Mouse (Mus musculus): ENCODE data around the gene Coro7. TPM values are rescaled to one million over a fixed set of nuclear protein-coding genes. Genes with fewer than 3 reads are reported as not detected.

Gene Coro7
- polyA plus RNA-seq, 1 experiment from 2014 or later, result 10.3 TPM

DNA sequence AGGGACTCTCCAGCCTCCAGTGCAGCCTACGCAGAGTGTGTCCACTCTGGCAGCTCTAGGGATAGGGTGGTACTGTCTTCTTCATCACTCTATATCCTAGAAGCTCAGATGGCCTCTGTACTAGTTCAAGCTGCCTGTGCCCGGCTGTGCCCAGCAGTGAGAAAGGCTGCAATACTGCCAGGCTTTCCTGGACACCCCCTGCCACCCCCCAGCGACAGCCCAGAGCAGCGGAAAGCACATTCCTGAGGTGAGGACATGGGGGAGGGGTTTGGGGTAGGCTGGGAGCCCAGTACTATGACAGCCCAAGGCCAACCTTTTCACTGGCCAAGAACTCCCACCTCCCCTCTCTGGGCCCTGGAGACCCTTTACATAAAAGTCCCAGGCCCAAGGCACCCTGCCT lies 43.8 kb downstream of the Coro7 start:
- H3K9me3 ChIP-seq (ENCODE audit: low read length), result no peaks in the 10 kb centered on the region
- no peak overlapping the region for H3K4me2 ChIP-seq (ENCODE audit: low read depth, low read length)
- peaks cover 38% of the 10 kb centered on the region for H3K36me3 ChIP-seq (replicated peaks; ENCODE audit: insufficient read depth, low read length)
- peaks cover 14% of the 10 kb centered on the region for H3K4me1 ChIP-seq (ENCODE audit: insufficient read depth)
- DNase-seq (no peak), ATAC-seq (no peak)
- H3K27ac ChIP-seq (ENCODE audit: low read depth), result no peak overlapping the region
- TF ChIP-seq CTCF (IDR thresholded peaks at IDR 0.05; ENCODE audit: low read depth) (no peak), EP300 (IDR thresholded peaks at IDR 0.05; ENCODE audit: low read depth) (no peak)
- no peaks in the 10 kb centered on the region for H3K27me3 ChIP-seq (ENCODE audit: insufficient read depth, low read length)
- no peak overlapping the region for H3K9ac ChIP-seq (replicated peaks)
- WGBS (ENCODE audit: insufficient replicate concordance), result 82% methylated on average over 4 of the region's 4 CpGs
- H3K4me3 ChIP-seq (ENCODE audit: low read depth, low read length), result no peak overlapping the region

DNA sequence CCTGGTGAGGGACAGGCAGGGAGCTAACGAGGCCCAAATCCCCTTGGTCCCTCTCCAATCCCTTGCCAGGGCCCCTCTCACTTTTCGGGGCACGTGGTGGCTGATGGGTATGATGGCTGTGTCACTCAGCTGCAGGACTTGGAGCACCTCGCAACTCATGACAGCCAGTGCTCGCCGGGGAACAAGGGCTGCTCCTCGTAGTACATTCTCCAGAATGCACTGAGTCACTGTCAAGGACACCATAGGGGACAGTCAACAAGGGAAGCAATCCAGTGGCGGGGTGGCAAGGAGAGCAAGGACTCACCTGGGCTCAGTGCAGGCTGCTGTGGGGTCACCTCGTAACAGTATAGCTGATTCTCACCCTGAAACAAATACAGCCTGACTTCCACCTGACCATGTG lies 44.9 kb downstream of the Coro7 start:
- DNase-seq, result no peak

DNA sequence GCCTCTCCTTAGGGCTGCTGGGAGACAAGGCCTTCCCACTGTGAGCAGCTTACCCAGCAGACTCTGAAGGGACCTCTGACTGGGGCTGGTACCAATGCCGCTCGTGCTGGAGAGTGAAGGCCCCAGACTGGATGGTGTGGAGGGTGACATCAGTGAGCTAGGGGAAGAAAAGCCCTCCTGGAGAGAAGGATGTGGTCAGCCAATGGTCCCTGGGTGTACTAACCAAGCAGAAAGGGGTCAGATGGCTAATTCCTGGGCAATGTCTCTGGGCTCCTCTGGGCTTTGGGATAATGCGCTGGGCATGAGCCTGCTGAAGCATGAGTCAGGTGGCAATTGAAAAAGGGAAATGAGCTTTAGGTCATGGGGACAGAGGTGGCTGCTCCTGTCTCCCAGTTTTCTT lies 45.9 kb downstream of the Coro7 start:
- Histone ChIP-seq H3K27me3 (ENCODE audit: insufficient read depth, low read length) (no peaks in the 10 kb centered on the region), H3K4me1 (ENCODE audit: insufficient read depth) (no peaks in the 10 kb centered on the region), H3K27ac (ENCODE audit: low read depth) (no peak overlapping the region), H3K36me3 (replicated peaks; ENCODE audit: insufficient read depth, low read length) (peaks cover 53% of the 10 kb centered on the region), H3K9ac (replicated peaks) (no peak overlapping the region), H3K4me2 (ENCODE audit: low read depth, low read length) (no peak overlapping the region), H3K4me3 (ENCODE audit: low read depth, low read length) (no peak overlapping the region), H3K9me3 (ENCODE audit: low read length) (no peaks in the 10 kb centered on the region)
- 93% methylated on average over 3 of the region's 3 CpGs for WGBS (ENCODE audit: insufficient replicate concordance)
- no peak for TF ChIP-seq CTCF (IDR thresholded peaks at IDR 0.05; ENCODE audit: low read depth)
- TF ChIP-seq EP300 (IDR thresholded peaks at IDR 0.05; ENCODE audit: low read depth), result no peak
- no peak for DNase-seq
- no peak for ATAC-seq

More for the DNA sequence above, 44.9 kb downstream of the Coro7 start:
- no peak for ATAC-seq
- no peak overlapping the region for H3K27ac ChIP-seq (ENCODE audit: low read depth)
- no peak overlapping the region for H3K4me2 ChIP-seq (ENCODE audit: low read depth, low read length)
- no peak overlapping the region for H3K4me3 ChIP-seq (ENCODE audit: low read depth, low read length)
- WGBS (ENCODE audit: insufficient replicate concordance), result 79% methylated on average over 9 of the region's 9 CpGs
- peaks cover 47% of the 10 kb centered on the region for H3K36me3 ChIP-seq (replicated peaks; ENCODE audit: insufficient read depth, low read length)
- TF ChIP-seq CTCF (IDR thresholded peaks at IDR 0.05; ENCODE audit: low read depth) (no peak), EP300 (IDR thresholded peaks at IDR 0.05; ENCODE audit: low read depth) (no peak)
- H3K27me3 ChIP-seq (ENCODE audit: insufficient read depth, low read length), result no peaks in the 10 kb centered on the region
- H3K9me3 ChIP-seq (ENCODE audit: low read length), result no peaks in the 10 kb centered on the region
- peaks cover 3% of the 10 kb centered on the region; the same call in 1 of the 2 replicates for H3K4me1 ChIP-seq (ENCODE audit: insufficient read depth)
- no peak overlapping the region for H3K9ac ChIP-seq (replicated peaks)

DNA sequence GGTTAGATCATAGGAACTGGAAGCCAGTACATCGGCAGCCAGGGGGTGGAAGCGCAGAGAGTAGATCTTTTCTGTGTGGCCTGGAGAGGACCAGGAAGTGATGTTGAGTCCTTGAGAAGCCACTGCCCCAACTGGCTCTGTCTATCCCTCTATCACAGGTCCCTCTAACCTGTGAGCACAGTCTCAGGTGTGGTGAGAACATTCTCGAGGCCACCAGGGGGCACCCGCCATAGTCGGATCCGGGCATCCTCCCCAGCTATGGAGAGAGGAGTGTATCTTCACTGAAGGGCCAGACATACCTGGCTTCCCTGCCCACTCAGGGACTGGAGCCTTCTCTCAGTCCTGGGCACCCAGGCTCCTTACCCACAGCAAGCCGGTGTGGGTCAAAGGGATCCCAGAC lies 47.5 kb downstream of the Coro7 start:
- Histone ChIP-seq H3K9me3 (ENCODE audit: low read length) (no peaks in the 10 kb centered on the region), H3K27me3 (ENCODE audit: insufficient read depth, low read length) (no peaks in the 10 kb centered on the region), H3K9ac (replicated peaks) (no peak overlapping the region), H3K4me2 (ENCODE audit: low read depth, low read length) (no peak overlapping the region), H3K27ac (ENCODE audit: low read depth) (no peak overlapping the region), H3K4me1 (ENCODE audit: insufficient read depth) (no peaks in the 10 kb centered on the region), H3K4me3 (ENCODE audit: low read depth, low read length) (no peak overlapping the region), H3K36me3 (replicated peaks; ENCODE audit: insufficient read depth, low read length) (peaks cover 65% of the 10 kb centered on the region)
- 61% methylated on average over 7 of the region's 7 CpGs for WGBS (ENCODE audit: insufficient replicate concordance)
- no peak for TF ChIP-seq EP300 (IDR thresholded peaks at IDR 0.05; ENCODE audit: low read depth)
- TF ChIP-seq CTCF (IDR thresholded peaks at IDR 0.05; ENCODE audit: low read depth), result peak; percentile 52
- DNase-seq, result peak; percentile 54
- peak; percentile 49; the same call in 1 of the 2 replicates for ATAC-seq

DNA sequence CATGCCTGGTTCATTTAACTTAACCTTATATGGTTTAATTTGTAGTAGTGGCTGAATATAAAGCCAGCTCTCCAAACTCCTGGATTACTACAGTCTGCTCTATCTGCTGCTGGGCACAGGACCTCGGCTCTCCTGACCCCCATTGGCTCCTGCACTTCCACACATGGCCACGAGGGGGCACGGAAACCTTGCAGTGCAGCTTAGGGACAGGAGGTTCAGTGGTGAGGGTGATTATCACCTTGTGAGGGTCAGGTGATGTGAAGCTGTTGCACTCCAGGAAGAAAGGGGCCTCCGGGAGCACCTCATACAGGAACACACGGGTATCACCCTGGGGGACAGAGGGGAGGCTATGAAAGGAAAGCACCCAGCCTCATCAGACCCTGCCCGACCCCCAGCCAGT lies 49.6 kb downstream of the Coro7 start:
- H3K36me3 ChIP-seq (replicated peaks; ENCODE audit: insufficient read depth, low read length), result peaks cover 72% of the 10 kb centered on the region

DNA sequence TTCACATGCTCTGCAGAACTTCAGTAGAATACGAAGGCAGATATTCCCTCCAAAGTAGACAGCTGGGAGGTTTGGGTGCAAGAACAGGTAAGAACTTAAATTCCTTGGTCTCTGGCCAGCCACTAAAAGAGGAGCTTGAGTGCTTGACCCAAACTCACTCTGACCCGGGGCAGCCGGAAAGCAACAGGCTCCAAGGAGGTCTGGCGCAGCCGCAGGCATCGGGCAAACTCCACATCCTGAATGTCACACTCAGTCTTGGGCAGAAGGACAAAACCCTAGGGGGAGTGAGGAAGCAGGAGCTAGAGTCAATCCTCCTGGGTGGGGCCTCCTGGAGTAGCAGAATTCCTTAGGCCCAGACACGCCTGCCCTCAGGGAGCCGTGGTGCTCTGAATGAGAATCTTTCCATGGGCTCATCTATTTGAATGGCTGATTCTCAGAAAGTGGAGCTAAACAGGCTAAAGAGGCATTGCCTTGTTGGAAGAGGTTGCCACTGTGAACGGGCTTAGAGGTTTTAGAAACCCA lies 50.6 kb downstream of the Coro7 start:
- no peak overlapping the region for H3K9ac ChIP-seq (replicated peaks)
- no peak overlapping the region for H3K27ac ChIP-seq (ENCODE audit: low read depth)
- no peaks in the 10 kb centered on the region for H3K27me3 ChIP-seq (ENCODE audit: insufficient read depth, low read length)
- H3K36me3 ChIP-seq (replicated peaks; ENCODE audit: insufficient read depth, low read length), result peaks cover 63% of the 10 kb centered on the region
- DNase-seq, result no peak
- no peak overlapping the region for H3K4me2 ChIP-seq (ENCODE audit: low read depth, low read length)
- ATAC-seq, result no peak
- WGBS (ENCODE audit: insufficient replicate concordance), result 94% methylated on average over 9 of the region's 9 CpGs
- H3K4me3 ChIP-seq (ENCODE audit: low read depth, low read length), result no peak overlapping the region
- H3K9me3 ChIP-seq (ENCODE audit: low read length), result no peaks in the 10 kb centered on the region
- peaks cover 3% of the 10 kb centered on the region for H3K4me1 ChIP-seq (ENCODE audit: insufficient read depth)
- TF ChIP-seq CTCF (IDR thresholded peaks at IDR 0.05; ENCODE audit: low read depth) (no peak), EP300 (IDR thresholded peaks at IDR 0.05; ENCODE audit: low read depth) (no peak)

More for the DNA sequence above, 49.6 kb downstream of the Coro7 start:
- ATAC-seq (peak; percentile 71), DNase-seq (peak; percentile 88)
- TF ChIP-seq CTCF (IDR thresholded peaks at IDR 0.05; ENCODE audit: low read depth) (peak; percentile 98), EP300 (IDR thresholded peaks at IDR 0.05; ENCODE audit: low read depth) (no peak)
- Histone ChIP-seq H3K4me3 (ENCODE audit: low read depth, low read length) (no peak overlapping the region), H3K9me3 (ENCODE audit: low read length) (no peaks in the 10 kb centered on the region), H3K9ac (replicated peaks) (no peak overlapping the region), H3K4me1 (ENCODE audit: insufficient read depth) (no peaks in the 10 kb centered on the region; the same call in 1 of the 2 replicates), H3K27ac (ENCODE audit: low read depth) (no peak overlapping the region), H3K4me2 (ENCODE audit: low read depth, low read length) (no peak overlapping the region), H3K27me3 (ENCODE audit: insufficient read depth, low read length) (no peaks in the 10 kb centered on the region)
- WGBS (ENCODE audit: insufficient replicate concordance), result 29% methylated on average over 6 of the region's 6 CpGs
